ENCODE assay signal across 8 mouse cellular contexts in the genomic region with DNA sequence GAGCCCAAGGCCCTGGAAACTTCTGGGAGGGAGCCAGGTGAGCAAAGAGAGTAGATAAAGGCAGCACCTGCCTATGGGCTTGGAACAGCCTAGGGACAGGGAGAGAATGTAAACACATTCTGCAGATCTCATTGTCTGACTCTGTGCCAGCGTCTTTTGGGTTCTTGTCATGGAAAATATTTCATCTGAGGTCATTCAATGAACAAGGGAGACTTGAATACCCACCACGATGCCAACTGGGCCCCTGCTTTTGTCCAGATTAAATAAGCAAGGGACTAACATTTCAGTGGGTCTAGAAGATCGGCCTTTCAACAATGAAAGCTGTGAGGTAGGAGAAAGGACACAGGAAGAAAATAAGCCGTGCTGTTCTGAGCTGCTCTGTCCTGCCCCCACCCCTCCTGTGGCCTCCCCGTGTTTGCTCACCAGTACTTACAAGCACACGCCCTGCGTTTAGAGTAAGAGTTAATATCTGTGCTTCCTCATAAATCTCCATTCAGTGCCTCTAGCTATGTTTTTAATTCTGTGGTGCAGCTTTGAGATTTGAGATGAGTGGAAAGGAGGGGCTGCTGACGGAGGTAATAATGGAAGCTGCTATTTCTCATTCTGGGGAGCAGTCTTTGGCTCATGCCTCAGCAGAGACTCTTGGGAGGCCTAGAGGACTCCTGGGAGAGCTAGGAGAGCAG.
DNase-seq lines count a peak whose midpoint lies in the region; ATAC-seq and TF ChIP-seq lines count a peak whose summit lies in the region.

No protein-coding gene starts in this region.

- H3K4me3 ChIP-seq in liver, postnatal 0 days (ENCODE audit: low read depth, low read length): no peak overlapping the region
- H3K4me3 ChIP-seq in forebrain, embryonic 14.5 days (ENCODE audit: low read depth, low read length): no peak overlapping the region
- H3K4me3 ChIP-seq in small intestine, adult 2 months (ENCODE audit: low read depth, low read length): no peak overlapping the region

- no peaks in the 10 kb centered on the region for H3K9me3 ChIP-seq in liver, postnatal 0 days (ENCODE audit: low read length)
- H3K9me3 ChIP-seq in forebrain, embryonic 14.5 days (replicated peaks; ENCODE audit: control insufficient read depth, low read length): no peaks in the 10 kb centered on the region

- no peak overlapping the region for H3K4me2 ChIP-seq in liver, postnatal 0 days (ENCODE audit: low read depth, low read length)
- peak overlapping the region; percentile 12; the same call in 1 of the 2 replicates for H3K4me2 ChIP-seq in forebrain, embryonic 14.5 days (ENCODE audit: low read length)

- ATAC-seq in liver, postnatal 0 days: no peak
- ATAC-seq in forebrain, embryonic 14.5 days: peak; percentile 87

- TF ChIP-seq POLR2A in small intestine, adult 2 months (IDR thresholded peaks at IDR 0.05; ENCODE audit: low read depth, low read length): no peak

- no peaks in the 10 kb centered on the region for H3K36me3 ChIP-seq in liver, postnatal 0 days (replicated peaks; ENCODE audit: insufficient read depth, low read length)
- H3K36me3 ChIP-seq in forebrain, embryonic 14.5 days (ENCODE audit: control insufficient read depth, insufficient read depth, low read length): no peaks in the 10 kb centered on the region
- H3K36me3 ChIP-seq in small intestine, adult 2 months (ENCODE audit: control insufficient read depth, insufficient read depth, low read length): no peaks in the 10 kb centered on the region

- no peak overlapping the region for H3K9ac ChIP-seq in liver, postnatal 0 days (replicated peaks)
- H3K9ac ChIP-seq in forebrain, embryonic 14.5 days (ENCODE audit: low read length): no peak overlapping the region

- H3K4me1 ChIP-seq in liver, postnatal 0 days (ENCODE audit: insufficient read depth): no peaks in the 10 kb centered on the region
- H3K4me1 ChIP-seq in forebrain, embryonic 14.5 days (ENCODE audit: control insufficient read depth, insufficient read depth, low read length): peaks cover 11% of the 10 kb centered on the region
- H3K4me1 ChIP-seq in small intestine, adult 2 months (ENCODE audit: control insufficient read depth, insufficient read depth, insufficient read length, low read length): peaks cover 8% of the 10 kb centered on the region; the same call in 1 of the 2 replicates

- no peak for TF ChIP-seq EP300 in liver, postnatal 0 days (IDR thresholded peaks at IDR 0.05; ENCODE audit: low read depth)

- TF ChIP-seq CTCF in liver, postnatal 0 days (IDR thresholded peaks at IDR 0.05; ENCODE audit: low read depth): no peak
- no peak for TF ChIP-seq CTCF in small intestine, adult 2 months (IDR thresholded peaks at IDR 0.05; ENCODE audit: extremely low read depth, insufficient read length, insufficient replicate concordance, low read depth, low read length)

- DNase-seq in liver: peak; percentile 4
- no peak for DNase-seq in liver, postnatal 0 days
- DNase-seq in forebrain, embryonic 14.5 days (ENCODE audit: low spot score): peak; percentile 86
- DNase-seq in lung, adult 18-20 months: peak; percentile 38 to 68
- DNase-seq in right cerebral cortex, postnatal 14 days: no peak
- no peak for DNase-seq in spleen, adult 18-20 months
- DNase-seq in urinary bladder, postnatal 4 days (ENCODE audit: low spot score in 2 of 2): no peak

- WGBS in liver, postnatal 0 days (ENCODE audit: insufficient replicate concordance): 52% methylated on average over 8 of the region's 8 CpGs
- 8% methylated on average over 8 of the region's 8 CpGs for WGBS in forebrain, embryonic 14.5 days
- WGBS in small intestine, adult 2 months: 14% methylated on average over 8 of the region's 8 CpGs

- no peaks in the 10 kb centered on the region for H3K27me3 ChIP-seq in liver, postnatal 0 days (ENCODE audit: insufficient read depth, low read length)
- H3K27me3 ChIP-seq in forebrain, embryonic 14.5 days (replicated peaks; ENCODE audit: control insufficient read depth, insufficient read depth, low read length): no peaks in the 10 kb centered on the region
- no peaks in the 10 kb centered on the region for H3K27me3 ChIP-seq in small intestine, adult 2 months (ENCODE audit: control insufficient read depth, insufficient read depth, low read length)

- no peak overlapping the region for H3K27ac ChIP-seq in liver, postnatal 0 days (ENCODE audit: low read depth)
- H3K27ac ChIP-seq in forebrain, embryonic 14.5 days (ENCODE audit: low read depth, low read length): peak overlapping the region; percentile 21; the same call in 1 of the 2 replicates
- H3K27ac ChIP-seq in small intestine, adult 2 months (ENCODE audit: insufficient read depth, low read depth, low read length): peak overlapping the region; percentile 76

Comparison
In these comparisons a context has a peak if more than half of its experiments do, and no peak if none do; other contexts are left out.
1. DNase-seq: peak in liver (single experiment), forebrain, embryonic 14.5 days (single experiment) and lung, adult 18-20 months (2 of 2); none in liver, postnatal 0 days (single experiment), right cerebral cortex, postnatal 14 days (single experiment), spleen, adult 18-20 months (0 of 2) and urinary bladder, postnatal 4 days (0 of 2).